Mouse (Mus musculus) megakaryocyte, embryonic 14.5 days (primary cell): ENCODE results near the gene Kcnn4. TPM values are rescaled to one million over a fixed set of nuclear protein-coding genes. Genes with fewer than 3 reads are reported as not detected.
"Not testable (repeated sequence)": the region's sequence is repeated elsewhere in the genome, so short reads cannot be mapped to it uniquely, and the experiment has no call there.

Source experiments
- H3K27me3 ChIP-seq: replicated peaks from 2 replicates; pipeline ENCODE3; 2012; ENCODE audit warnings: inconsistent platforms
- H3K36me3 ChIP-seq: replicated peaks from 2 replicates; pipeline ENCODE3; 2012; ENCODE audit warnings: low read length, inconsistent platforms, mixed read lengths
- H3K4me1 ChIP-seq: 2 replicates; pipeline ENCODE4 v1.6.1; 2012; ENCODE audit warnings: inconsistent platforms
- H3K4me3 ChIP-seq: replicated peaks from 2 replicates; pipeline ENCODE3; 2012; ENCODE audit warnings: moderate library complexity, mild to moderate bottlenecking, inconsistent platforms
- H3K9me3 ChIP-seq: 2 replicates; pipeline ENCODE4 v1.6.1; 2012; ENCODE audit warnings: inconsistent platforms
- FLI1 ChIP-seq: IDR thresholded peaks from 2 replicates; pipeline ENCODE4 v1.6.1; 2012; ENCODE audit warnings: low read length, inconsistent platforms, mixed read lengths
- GATA1 ChIP-seq: IDR thresholded peaks from 3 replicates; pipeline ENCODE4 v1.6.1; 2012; ENCODE audit warnings: mixed read lengths, low read length, inconsistent platforms, borderline replicate concordance
- polyA plus RNA-seq: library from polyadenylated mRNA; stranded (reverse); fragments of >175 nt; gene quantifications from 2 replicates; pipeline ENCODE4 v1.2.3, GENCODE M21; 2012; ENCODE audit warnings: low replicate concordance; ENCODE audit not compliant: insufficient read depth

Kcnn4 gene
- polyA plus RNA-seq, 1 experiment = 25.3 TPM

DNA sequence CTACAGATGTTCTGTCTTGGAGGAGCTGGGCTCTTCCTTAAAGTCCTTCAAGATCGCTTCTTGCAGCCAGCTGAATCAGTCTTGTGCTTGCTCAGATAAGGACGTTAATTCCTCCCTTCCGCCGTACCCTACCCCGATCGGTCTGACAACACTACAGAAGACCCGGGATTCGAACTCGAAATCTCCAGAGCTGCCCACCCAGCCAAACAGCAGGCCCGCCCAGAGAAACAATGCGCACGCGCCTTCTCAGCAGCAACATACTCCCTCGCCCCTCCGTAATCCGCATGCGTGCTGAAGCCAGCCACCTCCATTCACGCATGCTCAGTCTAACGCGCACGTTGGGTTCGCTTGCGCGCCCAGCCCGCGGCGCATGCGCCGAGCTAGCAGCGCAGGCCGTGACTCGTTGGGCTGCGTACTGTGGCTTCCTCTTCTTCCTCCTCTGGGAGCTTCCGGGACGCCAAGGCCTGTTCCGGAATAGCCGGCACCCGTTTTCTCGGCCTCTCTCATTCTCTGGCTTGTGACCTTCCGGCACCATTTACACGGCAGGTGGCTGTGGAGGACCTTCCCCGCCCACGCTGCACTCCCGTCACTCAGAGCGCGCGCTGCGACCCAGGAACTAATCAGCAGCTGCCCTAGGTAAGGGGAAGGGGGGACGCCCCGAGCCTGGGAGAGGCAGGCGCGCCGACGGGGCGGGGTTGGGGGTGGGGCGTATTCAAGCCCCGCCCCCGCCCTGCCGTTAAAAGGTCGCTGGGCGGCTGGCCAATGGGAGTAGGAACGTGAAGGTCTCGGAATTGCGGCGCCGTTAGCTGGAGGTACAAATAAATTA, 29.4 kb downstream of the Kcnn4 start, which contains the start of gene Smg9:
Gene Smg9 (plus strand): TSS at position 364 of the 826 bp plus-strand sequence.
- H3K36me3 ChIP-seq = peaks cover 40% of the 10 kb centered on the region
- TF ChIP-seq FLI1 = peak; percentile 41; the same call in 1 of the 2 replicates
- TF ChIP-seq GATA1 = no peak
- H3K27me3 ChIP-seq = no peaks in the 10 kb centered on the region
- H3K4me3 ChIP-seq = peak within 1 kb of the TSS; percentile 96
- peaks cover 5% of the 10 kb centered on the region for H3K9me3 ChIP-seq
- peaks cover 61% of the 10 kb centered on the region for H3K4me1 ChIP-seq

DNA sequence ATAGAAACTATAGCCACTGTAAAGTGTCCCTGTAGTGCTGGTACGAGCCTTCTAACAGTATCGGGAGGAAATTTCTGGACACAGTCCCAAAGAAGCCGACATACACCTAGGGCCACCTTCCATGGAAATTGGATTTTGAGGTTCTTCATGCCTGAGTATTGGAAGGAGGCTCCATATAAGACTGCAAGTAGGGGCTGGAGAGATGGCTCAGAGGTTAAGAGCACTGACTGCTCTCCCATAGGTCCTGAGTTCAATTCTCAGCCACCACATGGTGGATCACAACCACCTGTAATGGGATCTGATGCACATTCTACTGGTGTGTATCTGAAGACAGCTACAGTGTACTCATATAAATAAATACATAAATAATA, 30.0 kb downstream of the Kcnn4 start:
- Histone ChIP-seq H3K4me1 (peaks cover 55% of the 10 kb centered on the region), H3K36me3 (peaks cover 46% of the 10 kb centered on the region)

DNA sequence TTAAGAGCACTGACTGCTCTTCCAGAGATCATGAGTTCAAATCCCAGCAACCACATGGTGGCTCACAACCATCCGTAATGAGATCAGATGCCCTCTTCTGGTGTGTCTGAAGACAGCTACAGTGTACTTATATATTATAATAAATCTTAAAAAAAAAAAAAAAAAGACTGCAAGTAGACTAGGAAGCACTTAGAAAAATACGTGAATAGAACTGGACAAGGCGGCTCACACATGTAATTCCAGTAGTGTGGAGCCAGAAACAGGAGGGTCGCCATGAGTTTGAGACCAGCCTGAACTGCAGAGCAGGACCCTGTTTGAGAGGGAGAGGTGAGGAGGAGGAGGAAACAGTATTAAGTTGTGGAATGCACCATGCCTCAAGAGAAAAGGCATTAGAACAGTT, 30.4 kb downstream of the Kcnn4 start:
- Histone ChIP-seq H3K4me1 (peaks cover 51% of the 10 kb centered on the region), H3K36me3 (peaks cover 50% of the 10 kb centered on the region), H3K4me3 (peak overlapping the region; percentile 96)
- not testable (repeated sequence) for H3K27me3 ChIP-seq, H3K9me3 ChIP-seq

More for the DNA sequence above, 30.0 kb downstream of the Kcnn4 start:
- Histone ChIP-seq H3K9me3 (peaks cover 5% of the 10 kb centered on the region), H3K4me3 (peak overlapping the region; percentile 96), H3K27me3 (no peaks in the 10 kb centered on the region)
- no peak for TF ChIP-seq FLI1
- TF ChIP-seq GATA1 = no peak

DNA sequence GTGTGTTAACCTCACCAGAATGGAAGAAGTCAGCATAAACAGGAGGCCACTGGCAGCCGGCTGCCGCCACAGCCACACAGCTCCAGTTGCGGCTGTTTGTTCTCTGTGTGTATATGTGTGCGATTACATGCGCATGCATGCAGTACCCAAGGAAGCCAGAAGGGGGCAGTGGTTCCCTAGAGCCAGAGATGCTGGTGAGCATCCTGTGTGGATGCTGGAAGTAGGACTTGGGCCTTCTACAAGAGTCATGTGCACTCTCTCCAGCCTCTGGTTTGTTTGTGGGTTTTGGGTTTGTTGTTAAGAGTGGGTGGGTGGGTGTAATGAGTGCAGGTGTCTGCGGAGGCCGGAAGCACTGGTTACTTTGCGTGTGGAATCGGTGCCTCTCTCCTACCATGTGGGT, 32.8 kb downstream of the Kcnn4 start:
- TF ChIP-seq FLI1 (no peak), GATA1 (no peak)
- Histone ChIP-seq H3K4me1 (peaks cover 46% of the 10 kb centered on the region), H3K27me3 (no peaks in the 10 kb centered on the region), H3K4me3 (no peak overlapping the region), H3K9me3 (peaks cover 5% of the 10 kb centered on the region), H3K36me3 (peaks cover 71% of the 10 kb centered on the region)

DNA sequence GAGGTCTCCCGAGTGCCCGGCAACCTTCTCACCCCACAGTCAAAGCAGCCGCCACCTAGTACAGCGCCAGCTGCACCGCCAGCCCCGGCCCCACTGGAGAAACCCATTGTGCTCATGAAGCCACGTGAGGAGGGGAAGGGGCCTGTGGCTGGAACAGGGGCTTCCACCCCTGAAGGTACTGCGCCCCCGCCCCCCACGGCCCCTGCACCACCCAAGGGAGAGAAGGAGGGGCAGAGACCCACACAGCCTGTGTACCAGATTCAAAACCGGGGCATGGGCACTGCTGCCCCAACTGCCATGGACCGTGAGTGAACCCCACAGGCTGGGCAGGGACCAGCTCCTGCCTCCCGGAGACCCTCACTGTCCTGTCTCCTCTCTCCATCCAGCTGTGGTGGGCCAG, 35.6 kb downstream of the Kcnn4 start:
- TF ChIP-seq GATA1 (no peak), FLI1 (no peak)

DNA sequence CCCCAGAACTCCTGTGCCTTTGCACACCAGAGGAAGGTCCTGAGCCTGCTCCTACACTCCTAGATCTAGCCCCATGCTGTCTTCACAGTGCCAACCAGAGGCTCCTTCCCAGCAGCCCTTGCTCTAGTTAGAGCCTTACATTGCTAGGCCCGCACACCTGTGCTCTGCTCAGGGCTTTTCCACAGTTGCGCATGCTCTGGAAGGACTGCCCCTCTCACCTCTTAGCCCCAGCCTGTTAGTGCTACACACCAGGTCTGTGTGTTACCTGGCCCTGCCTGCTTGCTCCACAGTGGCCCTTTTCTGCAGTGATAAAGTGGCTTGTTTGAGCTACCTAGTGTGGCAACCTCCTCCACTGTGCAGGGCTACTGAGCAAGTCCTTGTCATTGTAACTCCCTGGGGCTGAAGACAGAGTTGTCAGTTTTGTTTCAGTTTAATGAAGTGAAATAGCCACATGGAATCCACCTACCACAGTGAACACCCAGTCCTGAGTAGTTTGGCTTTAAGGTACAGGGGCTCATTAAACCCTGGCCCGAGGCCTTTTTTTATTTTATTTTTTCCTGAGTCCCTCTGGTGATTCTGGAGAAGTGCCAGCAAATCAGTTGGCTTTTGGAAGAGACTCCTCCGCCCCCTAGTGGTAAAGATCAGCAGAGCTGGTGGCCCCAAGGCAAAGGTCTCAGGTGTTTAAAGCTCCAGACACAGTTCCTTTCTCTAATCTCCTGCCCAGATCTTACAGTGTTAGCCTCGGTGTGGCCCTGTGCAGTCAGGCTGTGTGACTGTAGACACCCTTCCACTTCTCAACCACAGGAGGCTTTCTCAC, 36.7 kb downstream of the Kcnn4 start:
- Histone ChIP-seq H3K27me3 (no peaks in the 10 kb centered on the region), H3K4me1 (peaks cover 19% of the 10 kb centered on the region), H3K9me3 (peaks cover 5% of the 10 kb centered on the region), H3K4me3 (peak overlapping the region; percentile 21), H3K36me3 (peaks cover 95% of the 10 kb centered on the region)
- no peak for TF ChIP-seq GATA1
- no peak for TF ChIP-seq FLI1

More for the DNA sequence above, 35.6 kb downstream of the Kcnn4 start:
- H3K4me1 ChIP-seq = peaks cover 30% of the 10 kb centered on the region
- H3K9me3 ChIP-seq = peaks cover 5% of the 10 kb centered on the region
- no peak overlapping the region for H3K4me3 ChIP-seq
- peaks cover 96% of the 10 kb centered on the region for H3K36me3 ChIP-seq
- H3K27me3 ChIP-seq = no peaks in the 10 kb centered on the region

- TF ChIP-seq GATA1 = no peak
- no peak for TF ChIP-seq FLI1
- no peaks in the 10 kb centered on the region for H3K27me3 ChIP-seq
- peaks cover 93% of the 10 kb centered on the region for H3K36me3 ChIP-seq
- peaks cover 17% of the 10 kb centered on the region for H3K4me1 ChIP-seq
- H3K9me3 ChIP-seq = no peaks in the 10 kb centered on the region
- H3K4me3 ChIP-seq = no peak overlapping the region
Measured at GRCm38 (mm10) chr7:24408186-24408585, 38.1 kb downstream of the Kcnn4 start.

- Histone ChIP-seq H3K36me3 (peaks cover 93% of the 10 kb centered on the region), H3K4me3 (no peak overlapping the region), H3K27me3 (no peaks in the 10 kb centered on the region), H3K9me3 (no peaks in the 10 kb centered on the region), H3K4me1 (peaks cover 22% of the 10 kb centered on the region)
- TF ChIP-seq FLI1 (no peak), GATA1 (no peak)
Measured at GRCm38 (mm10) chr7:24410123-24410522, 40.1 kb downstream of the Kcnn4 start.

- TF ChIP-seq GATA1 (no peak), FLI1 (no peak)
- Histone ChIP-seq H3K4me3 (no peak overlapping the region), H3K27me3 (no peaks in the 10 kb centered on the region), H3K4me1 (peaks cover 22% of the 10 kb centered on the region), H3K36me3 (peaks cover 93% of the 10 kb centered on the region), H3K9me3 (no peaks in the 10 kb centered on the region)
Measured at GRCm38 (mm10) chr7:24410831-24411230, 40.8 kb downstream of the Kcnn4 start.

DNA sequence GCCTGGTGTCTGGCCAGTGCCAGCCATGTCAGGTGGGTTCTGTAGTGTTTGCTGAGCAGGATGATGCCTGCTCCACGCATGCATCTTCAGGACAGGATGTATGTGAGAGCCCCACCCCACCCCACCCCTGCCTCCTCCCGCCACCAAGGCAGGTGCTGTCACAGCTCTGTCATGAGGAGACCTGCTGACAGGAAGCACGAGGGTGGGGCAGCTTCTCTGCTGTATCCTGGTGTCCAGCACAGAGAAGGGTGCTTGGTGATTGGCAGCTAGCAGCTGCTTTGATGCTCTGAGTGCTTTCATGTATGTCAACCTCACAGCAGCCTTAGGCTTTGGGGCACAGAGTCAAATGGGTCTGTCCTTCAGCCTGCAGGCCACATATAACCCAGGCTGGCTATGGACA, 43.6 kb downstream of the Kcnn4 start:
- Histone ChIP-seq H3K27me3 (no peaks in the 10 kb centered on the region), H3K4me1 (peaks cover 14% of the 10 kb centered on the region; the same call in 1 of the 2 replicates), H3K4me3 (no peak overlapping the region), H3K36me3 (peaks cover 94% of the 10 kb centered on the region), H3K9me3 (no peaks in the 10 kb centered on the region)
- TF ChIP-seq FLI1 (no peak), GATA1 (no peak)
